In the genomic region with DNA sequence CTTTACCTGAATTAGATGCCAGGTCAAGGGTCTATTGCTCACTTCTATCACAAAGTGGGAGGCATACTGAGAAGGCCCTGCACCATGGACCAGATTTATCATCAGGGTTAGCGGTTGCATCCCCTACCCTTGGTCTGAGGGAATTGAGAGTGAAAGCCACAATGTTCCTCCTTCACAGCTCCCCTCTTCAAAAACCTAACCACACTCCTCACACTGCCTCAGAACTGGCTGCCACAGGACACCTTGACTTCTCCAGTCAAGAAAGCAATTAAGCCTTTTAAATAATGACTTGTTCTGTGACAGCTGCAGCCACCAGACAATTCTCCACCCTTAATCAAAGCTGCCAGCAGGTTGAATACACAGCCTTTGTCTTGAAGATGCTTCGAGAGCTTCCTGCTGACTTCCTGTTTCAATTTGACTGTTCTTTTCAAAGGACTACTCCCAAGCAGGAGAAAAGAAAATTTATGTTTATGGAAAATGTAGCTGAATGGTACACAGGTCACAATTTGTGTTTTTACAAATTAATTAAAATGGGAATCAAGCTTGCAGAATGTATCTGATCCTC, we compare ENCODE assay signal across 17 mouse cellular contexts. TPM values are rescaled to one million over a fixed set of nuclear protein-coding genes. Genes with fewer than 3 reads are reported as not detected.
A peak's percentile ranks its signal among the peaks of the same experiment; 100 is the strongest.
DNase-seq lines count a peak whose midpoint lies in the region; ATAC-seq lines count a peak whose summit lies in the region.
"Had no signal": no experiment of that assay in that cellular context is flagged by ENCODE, and none has a peak within 500 bp of the region (broad histone marks: within the 10 kb centered on the region; RNA-seq: fewer than 3 reads in every experiment).

No protein-coding gene starts in this region.

- peak; percentile 79 for ATAC-seq in common myeloid progenitor, adult 5-6 weeks (replicated peaks; ENCODE audit: low read depth, poor library complexity, severe bottlenecking)
- peak; percentile 73 for ATAC-seq in megakaryocyte progenitor cell, adult 5-6 weeks (replicated peaks; ENCODE audit: poor library complexity)
- ATAC-seq: forebrain, embryonic 15.5 days; intestine, embryonic 15.5 days had no signal

- DNase-seq in heart, adult 11 months: peak; percentile 59
- no peak for DNase-seq in heart, postnatal 4 days
- DNase-seq in ES-CJ7 (ENCODE audit: low read depth, low spot score): peak; percentile 33
- DNase-seq in lung, adult 18-20 months: no peak
- DNase-seq in embryo, embryonic 10 days (ENCODE audit: low spot score): no peak
- DNase-seq: cerebellum, adult 18-20 months; cerebellum, adult 9-11 months; cerebellum, postnatal 36 days; embryo, embryonic 11 days; gastrocnemius, postnatal 36 days; heart, adult 2 months had no signal

RNA-seq across cellular contexts. Expression of gene Ehf, which starts 12.3 kb away (rescaled TPM):
- not detected for total RNA-seq in heart, postnatal 4 days (2021)
- total RNA-seq in common myeloid progenitor, adult 5-6 weeks (2017): not detected in 2 replicates
- total RNA-seq in megakaryocyte progenitor cell, adult 5-6 weeks (2015): not detected in 2 replicates
- not detected in 2 replicates for total RNA-seq in megakaryocyte progenitor cell, adult 5-6 weeks (2017)
- total RNA-seq: gastrocnemius, adult 8-10 months; heart, adult 2 months; heart, postnatal 25 days had no signal

Comparison
In these comparisons a context has a peak if more than half of its experiments do, and no peak if none do; other contexts are left out.
1. DNase-seq: peak in heart, adult 11 months (single experiment) and ES-CJ7 (single experiment); none in heart, postnatal 4 days (single experiment), lung, adult 18-20 months (0 of 2) and embryo, embryonic 10 days (single experiment).